Mouse (Mus musculus) CH12.LX (cell line): Measurements from ENCODE around the gene 2010300C02Rik.

Experiments used
- CTCF ChIP-seq, 2 experiments: IDR thresholded peaks in 1 of 2; conservative IDR thresholded peaks in 1 of 2; 2 replicates each; pipeline ENCODE4 v1.5.1; 2011 to 2012; ENCODE audit warnings: low read depth in 2 of 2, low read length in 2 of 2, improper control_type of control experiment in 1 of 2, inconsistent platforms in 1 of 2, mild to moderate bottlenecking in 1 of 2, moderate library complexity in 1 of 2
- EP300 ChIP-seq: IDR thresholded peaks from 2 replicates; pipeline ENCODE4 v1.6.1; 2011; ENCODE audit warnings: low read length, improper control_type of control experiment
- ETS1 ChIP-seq: conservative IDR thresholded peaks from 2 replicates; pipeline ENCODE4 v1.6.1; 2012; ENCODE audit warnings: low read depth, mild to moderate bottlenecking, inconsistent platforms, low read length, improper control_type of control experiment, moderate library complexity
- MAFK ChIP-seq: IDR thresholded peaks from 2 replicates; pipeline ENCODE4 v1.6.1; 2011; ENCODE audit warnings: low read length, improper control_type of control experiment; ENCODE audit not compliant: insufficient replicate concordance
- MAX ChIP-seq: IDR thresholded peaks from 2 replicates; pipeline ENCODE4 v1.6.1; 2011; ENCODE audit warnings: low read length, improper control_type of control experiment
- NELFE ChIP-seq: IDR thresholded peaks from 2 replicates; pipeline ENCODE4 v1.6.1; 2011; ENCODE audit warnings: low read depth, low read length, improper control_type of control experiment
- NRF1 ChIP-seq: IDR thresholded peaks from 2 replicates; pipeline ENCODE4 v1.6.1; 2014; ENCODE audit warnings: low read depth, mild to moderate bottlenecking, inconsistent platforms, low read length, improper control_type of control experiment, moderate library complexity
- PAX5 ChIP-seq: IDR thresholded peaks from 2 replicates; pipeline ENCODE4 v1.6.1; 2012; ENCODE audit warnings: low read length, inconsistent platforms, mixed read lengths
- POLR2A ChIP-seq: IDR thresholded peaks from 2 replicates; pipeline ENCODE4 v1.6.1; 2011; ENCODE audit warnings: low read depth, mild to moderate bottlenecking, improper control_type of control experiment, low read length
- POLR2AphosphoS2 ChIP-seq: IDR thresholded peaks from 2 replicates; pipeline ENCODE4 v1.6.1; 2011; ENCODE audit warnings: low read depth, low read length, improper control_type of control experiment
- RAD21 ChIP-seq: IDR thresholded peaks from 2 replicates; pipeline ENCODE4 v1.6.1; 2011; ENCODE audit warnings: low read depth, mild to moderate bottlenecking, low read length, improper control_type of control experiment, moderate library complexity
- ZKSCAN1 ChIP-seq: IDR thresholded peaks from 2 replicates; pipeline ENCODE4 v1.6.1; 2012; ENCODE audit warnings: low read depth, inconsistent platforms, low read length, improper control_type of control experiment, borderline replicate concordance

- TF ChIP-seq POLR2A (no peak), ETS1 (no peak), MAFK (no peak), ZKSCAN1 (no peak), POLR2AphosphoS2 (no peak), MAX (no peak), CTCF (conservative IDR thresholded peaks at IDR 0.05 in 1 of 2, IDR thresholded peaks at IDR 0.05 in 1 of 2; ENCODE audit: low read depth in 2 of 2, low read length in 2 of 2) (no peak), NELFE (no peak), RAD21 (no peak), NRF1 (no peak), EP300 (no peak), PAX5 (no peak)
Observed at GRCm38 (mm10) chr1:37614130-37614529, 105.8 kb downstream of the 2010300C02Rik start.
